Mouse (Mus musculus): Measurements from ENCODE around the gene Tnfrsf11a. TPM values are rescaled to one million over a fixed set of nuclear protein-coding genes. Genes with fewer than 3 reads are reported as not detected.

Tnfrsf11a gene
- polyA plus RNA-seq, 1 experiment from 2014 or later: 0.30 TPM

DNA sequence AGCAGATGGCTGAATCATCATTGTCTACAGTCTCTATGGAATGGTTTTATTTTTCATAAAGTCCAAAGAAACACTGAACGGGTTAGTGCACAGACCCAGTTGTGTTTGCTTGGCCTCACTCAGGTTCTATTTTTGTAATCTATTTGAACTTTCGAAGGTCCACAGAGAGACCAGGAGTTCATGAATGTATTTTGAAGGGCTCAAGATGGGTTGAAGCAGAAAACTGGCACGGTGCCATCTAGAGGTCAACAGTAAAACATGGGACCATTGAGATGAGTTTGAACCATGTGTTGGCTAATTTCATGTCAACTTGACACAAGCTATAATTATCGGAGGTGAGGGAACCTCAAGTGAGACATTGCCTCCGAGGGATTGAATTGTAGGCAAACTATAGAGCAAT lies 105.1 kb downstream of the Tnfrsf11a start:
- Histone ChIP-seq H3K27ac (no peak overlapping the region), H3K27me3 (no peaks in the 10 kb centered on the region), H3K4me2 (replicated peaks) (no peak overlapping the region), H3K36me3 (no peaks in the 10 kb centered on the region), H3K4me3 (no peak overlapping the region), H3K9ac (no peak overlapping the region), H3K9me3 (replicated peaks) (no peaks in the 10 kb centered on the region), H3K4me1 (peaks cover 4% of the 10 kb centered on the region; the same call in 1 of the 2 replicates)
- WGBS: 83% methylated on average over 5 of the region's 5 CpGs
- no peak for ATAC-seq (ENCODE audit: low FRiP score)

DNA sequence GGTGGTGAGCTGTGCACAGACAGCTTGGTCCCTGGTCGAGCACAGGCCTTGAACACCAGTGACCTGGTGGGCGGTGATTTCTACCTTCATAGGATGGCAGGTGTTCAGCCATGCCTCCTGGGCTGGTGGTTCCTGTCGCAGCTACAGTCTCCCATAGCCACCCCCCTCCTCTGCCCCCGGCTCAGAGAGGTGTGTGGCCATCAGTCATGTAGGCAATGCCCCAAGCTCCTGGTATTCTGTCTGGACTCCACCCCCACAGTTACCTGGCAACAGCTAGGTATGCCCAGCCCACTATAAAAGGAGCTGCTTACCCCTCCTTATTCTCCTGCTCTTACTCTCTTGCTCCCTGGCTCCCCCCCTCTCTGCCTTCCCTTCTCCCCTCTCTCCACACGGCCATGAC lies 105.8 kb downstream of the Tnfrsf11a start:
- H3K4me1 ChIP-seq: no peaks in the 10 kb centered on the region
- no peak for ATAC-seq (ENCODE audit: low FRiP score)
- no peak overlapping the region for H3K4me3 ChIP-seq
- no peak overlapping the region for H3K4me2 ChIP-seq (replicated peaks)
- no peaks in the 10 kb centered on the region for H3K27me3 ChIP-seq
- no peaks in the 10 kb centered on the region for H3K9me3 ChIP-seq (replicated peaks)
- H3K27ac ChIP-seq: no peak overlapping the region
- no peak overlapping the region for H3K9ac ChIP-seq
- H3K36me3 ChIP-seq: no peaks in the 10 kb centered on the region
- WGBS: 80% methylated on average over 5 of the region's 5 CpGs

GRCm38 (mm10) chr1:105891032-105891725 lies 110.7 kb downstream of the Tnfrsf11a start:
- Histone ChIP-seq H3K4me1 (no peaks in the 10 kb centered on the region), H3K4me3 (no peak overlapping the region), H3K4me2 (replicated peaks) (no peak overlapping the region), H3K27ac (no peak overlapping the region), H3K27me3 (no peaks in the 10 kb centered on the region), H3K36me3 (no peaks in the 10 kb centered on the region), H3K9ac (no peak overlapping the region), H3K9me3 (replicated peaks) (no peaks in the 10 kb centered on the region)
- WGBS: 41% methylated on average over 15 of the region's 15 CpGs
- ATAC-seq (ENCODE audit: low FRiP score): no peak

DNA sequence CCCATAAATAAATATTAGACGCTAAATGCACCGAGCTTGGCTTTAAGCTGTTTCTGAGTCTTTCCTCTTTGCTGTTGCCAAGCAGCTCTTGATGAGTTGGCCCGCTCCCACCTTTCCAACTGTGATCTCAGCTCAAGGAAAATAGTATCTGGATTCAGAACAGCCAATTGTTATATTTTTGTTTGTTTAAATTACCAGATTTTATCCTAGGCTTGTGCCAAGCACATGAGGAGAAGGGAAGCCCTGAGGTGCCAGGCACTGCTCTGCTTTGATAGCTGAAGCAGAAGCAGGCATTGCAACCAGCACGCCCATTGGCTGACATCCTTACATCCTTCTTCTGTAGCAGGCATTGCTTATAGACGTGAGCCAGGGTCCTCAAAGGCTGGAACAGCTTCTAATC lies 114.5 kb downstream of the Tnfrsf11a start:
- no peak for ATAC-seq (ENCODE audit: low FRiP score)
- Histone ChIP-seq H3K36me3 (no peaks in the 10 kb centered on the region), H3K9me3 (replicated peaks) (no peaks in the 10 kb centered on the region), H3K9ac (no peak overlapping the region), H3K27me3 (no peaks in the 10 kb centered on the region), H3K4me2 (replicated peaks) (no peak overlapping the region), H3K4me3 (no peak overlapping the region), H3K4me1 (no peaks in the 10 kb centered on the region), H3K27ac (no peak overlapping the region)
- WGBS: 89% methylated on average over 5 of the region's 5 CpGs

Other genes with a start within 250 kb of the Tnfrsf11a start
- gene Pign, start 117.0 kb upstream of the Tnfrsf11a start, polyA plus RNA-seq (2016; fragmentation: Nextera tagmentation; extraction: Ambion mirVana): 16.9 and 18.7 TPM in 2 replicates
- 45.4 and 52.7 TPM in 2 replicates for gene Relch, start 116.9 kb upstream of the Tnfrsf11a start, polyA plus RNA-seq (2016; fragmentation: Nextera tagmentation; extraction: Ambion mirVana)
- 1.9 and 2.0 TPM in 2 replicates for gene Zcchc2, start 209.7 kb downstream of the Tnfrsf11a start, polyA plus RNA-seq (2016; fragmentation: Nextera tagmentation; extraction: Ambion mirVana)